Mouse (Mus musculus) forebrain, embryonic 16.5 days (tissue): ENCODE data around the gene Kcnq1. TPM values are rescaled to one million over a fixed set of nuclear protein-coding genes. Genes with fewer than 3 reads are reported as not detected.

ENCODE experiments used
- ATAC-seq: fragments of 200-750 bp; cut with Nextera tagmentation; 2 replicates; pipeline ENCODE4 v1.8.0; 2017; ENCODE audit warnings: mild to moderate bottlenecking, moderate library complexity
- H3K27ac ChIP-seq: fragments of 300-500 bp; sonication (generic); 2 replicates; pipeline ENCODE4 v1.5.1; 2014; ENCODE audit warnings: low read length, control low read depth
- H3K27me3 ChIP-seq: fragments of 300-500 bp; sonication (generic); replicated peaks from 2 replicates; pipeline ENCODE4 v1.6.1; 2014; ENCODE audit warnings: low read length; ENCODE audit not compliant: control insufficient read depth, insufficient read depth
- H3K36me3 ChIP-seq: fragments of 300-500 bp; sonication (generic); 2 replicates; pipeline ENCODE4 v1.6.1; 2014; ENCODE audit not compliant: control insufficient read depth, insufficient read depth
- H3K4me1 ChIP-seq: fragments of 300-500 bp; sonication (generic); replicated peaks from 2 replicates; pipeline ENCODE4 v1.6.1; 2014; ENCODE audit warnings: low read length; ENCODE audit not compliant: control insufficient read depth, insufficient read depth
- H3K4me2 ChIP-seq: fragments of 300-500 bp; sonication (generic); 2 replicates; pipeline ENCODE4 v1.6.1; 2014; ENCODE audit warnings: mild to moderate bottlenecking, low read length, control low read depth
- H3K4me3 ChIP-seq: fragments of 300-500 bp; sonication (generic); replicated peaks from 2 replicates; pipeline ENCODE4 v1.5.1; 2014; ENCODE audit warnings: mild to moderate bottlenecking, low read length, control low read depth
- H3K9ac ChIP-seq: fragments of 300-500 bp; sonication (generic); replicated peaks from 2 replicates; pipeline ENCODE4 v1.6.1; 2014; ENCODE audit warnings: low read depth, low read length, control low read depth
- H3K9me3 ChIP-seq: fragments of 300-500 bp; sonication (generic); 2 replicates; pipeline ENCODE4 v1.6.1; 2016; ENCODE audit warnings: low read length; ENCODE audit not compliant: control insufficient read depth
- WGBS: fragments of 180-500 bp; shearing (Covaris S2); extraction: QIAGEN DNeasy Blood & Tissue Kit; methylation state at CpG from one replicate; pipeline ENCODE4 v1.1.7; 2014; 5-methylcytosine and 5-hydroxymethylcytosine counted together
- polyA plus RNA-seq: library from polyadenylated mRNA; unstranded; fragments of >200 nt; fragmentation: Nextera tagmentation; extraction: Ambion mirVana; gene quantifications from 2 replicates; pipeline ENCODE4 v1.2.1, GENCODE M21; 2015

The Kcnq1 gene
- polyA plus RNA-seq, 1 experiment from 2014 or later = 1.1 TPM

DNA sequence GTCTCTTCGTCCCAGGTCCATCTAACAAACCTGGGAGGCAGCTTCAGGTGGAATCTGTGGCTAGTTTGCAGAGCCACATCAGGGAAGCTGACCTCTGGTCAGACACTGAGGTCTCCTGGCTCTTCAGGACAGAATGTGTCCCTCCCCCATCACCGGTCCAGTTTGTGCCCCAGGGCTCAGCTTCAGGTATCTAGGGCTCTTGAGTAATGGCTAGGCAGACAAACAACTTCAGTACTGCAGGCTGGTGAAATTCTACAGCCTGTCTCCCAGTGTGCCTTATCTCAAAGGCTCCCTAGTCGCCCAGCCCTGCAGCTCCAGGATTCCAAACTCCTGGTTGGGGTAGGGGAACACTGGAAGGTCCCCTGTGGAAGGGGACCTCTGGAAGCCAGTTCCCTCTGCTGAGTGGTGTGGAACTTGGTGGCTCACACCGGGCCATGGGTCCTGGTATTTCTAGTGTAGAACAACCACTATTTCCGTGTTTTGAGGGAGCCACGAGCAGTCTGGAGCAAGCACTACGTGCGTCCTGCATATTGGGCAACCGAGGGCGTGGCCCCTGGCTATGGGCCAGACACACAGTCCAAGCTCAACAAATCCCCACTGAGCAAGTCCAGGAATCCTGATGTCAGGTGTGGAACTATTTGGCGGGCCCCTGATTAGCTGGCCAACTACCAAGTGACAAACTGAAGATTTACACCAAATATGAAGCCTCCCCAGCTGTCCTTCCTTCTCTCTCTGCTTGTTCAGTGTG is 207.6 kb downstream of the Kcnq1 start:
- Histone ChIP-seq H3K36me3 (no peaks in the 10 kb centered on the region), H3K9ac (no peak overlapping the region), H3K9me3 (no peaks in the 10 kb centered on the region), H3K4me2 (no peak overlapping the region), H3K4me3 (no peak overlapping the region), H3K27ac (no peak overlapping the region), H3K4me1 (no peaks in the 10 kb centered on the region), H3K27me3 (peaks cover 5% of the 10 kb centered on the region; the same call in 1 of the 2 replicates)
- no peak for ATAC-seq
- 78% methylated on average over 11 of the region's 11 CpGs for WGBS

DNA sequence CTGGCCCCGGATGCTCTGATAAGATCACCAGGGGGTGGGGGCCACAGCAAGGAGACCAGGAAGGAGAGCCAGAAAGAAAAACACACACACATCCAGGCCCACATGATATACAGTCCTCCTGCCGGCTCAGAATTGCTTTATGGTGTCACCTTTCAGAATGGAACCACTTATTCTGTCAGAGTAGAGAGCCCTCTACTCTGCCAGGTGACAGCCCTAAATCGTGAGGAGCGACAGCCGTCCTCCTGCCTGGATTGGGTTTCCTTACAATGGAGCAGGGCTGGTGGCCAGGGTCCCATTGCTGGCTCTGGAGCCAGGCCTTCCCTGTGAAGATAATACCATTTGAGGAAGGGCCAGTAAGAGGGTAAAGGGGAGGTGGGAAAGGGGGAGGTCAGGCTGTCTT is 212.3 kb downstream of the Kcnq1 start:
- WGBS = 82% methylated on average over 5 of the region's 5 CpGs
- Histone ChIP-seq H3K4me1 (no peaks in the 10 kb centered on the region), H3K9ac (no peak overlapping the region), H3K27me3 (peaks cover 4% of the 10 kb centered on the region), H3K36me3 (no peaks in the 10 kb centered on the region), H3K9me3 (no peaks in the 10 kb centered on the region), H3K4me3 (no peak overlapping the region), H3K4me2 (no peak overlapping the region), H3K27ac (no peak overlapping the region)
- ATAC-seq = no peak

DNA sequence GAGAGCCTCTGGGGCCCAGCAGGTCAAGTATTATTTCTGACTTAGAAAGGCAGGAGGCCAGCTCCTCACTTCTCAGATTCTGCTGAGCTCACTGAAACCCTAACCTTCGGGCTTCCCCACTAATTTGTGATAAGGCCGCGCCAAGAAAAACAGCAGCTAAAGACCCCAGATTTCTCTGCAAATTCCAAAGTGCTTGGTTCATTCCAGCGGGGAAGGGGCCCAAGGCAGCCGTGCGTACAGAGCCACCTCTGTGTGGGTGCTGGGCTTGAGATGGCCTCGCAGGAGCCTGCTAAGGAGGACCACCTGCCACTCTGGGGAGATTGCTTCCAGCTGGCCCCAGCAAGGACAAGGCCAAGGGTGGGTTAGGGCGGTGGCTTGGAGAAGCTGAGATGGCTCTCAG is 214.2 kb downstream of the Kcnq1 start:
- Histone ChIP-seq H3K27ac (no peak overlapping the region), H3K36me3 (no peaks in the 10 kb centered on the region), H3K4me2 (no peak overlapping the region), H3K4me1 (no peaks in the 10 kb centered on the region), H3K27me3 (peaks cover 6% of the 10 kb centered on the region), H3K4me3 (no peak overlapping the region), H3K9me3 (no peaks in the 10 kb centered on the region), H3K9ac (no peak overlapping the region)
- WGBS = 85% methylated on average over 8 of the region's 8 CpGs
- ATAC-seq = no peak

DNA sequence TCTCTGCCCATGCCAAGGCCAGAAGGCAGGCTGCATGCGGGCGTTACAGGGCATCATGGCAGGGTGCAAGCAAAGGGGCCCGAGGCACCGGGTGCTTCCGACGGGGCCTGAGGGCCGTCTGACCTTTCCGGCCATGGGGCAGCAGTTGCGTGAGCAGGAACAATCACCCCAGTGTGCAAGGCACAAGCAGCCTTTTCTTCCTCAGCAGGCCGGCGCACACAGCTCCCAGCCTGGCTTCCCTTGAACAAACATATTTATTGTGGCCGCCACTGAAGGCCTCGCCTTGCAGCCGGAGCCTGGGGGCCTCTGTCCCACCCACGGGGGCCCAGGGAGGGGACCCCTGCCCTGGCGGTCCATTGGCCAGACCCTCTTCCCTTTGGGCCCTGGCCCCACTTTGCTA is 218.9 kb downstream of the Kcnq1 start:
- Histone ChIP-seq H3K9ac (no peak overlapping the region), H3K9me3 (no peaks in the 10 kb centered on the region), H3K4me3 (no peak overlapping the region), H3K27me3 (peaks cover 9% of the 10 kb centered on the region), H3K36me3 (no peaks in the 10 kb centered on the region), H3K27ac (no peak overlapping the region), H3K4me1 (no peaks in the 10 kb centered on the region), H3K4me2 (no peak overlapping the region)
- 64% methylated on average over 16 of the region's 16 CpGs for WGBS
- ATAC-seq = no peak

DNA sequence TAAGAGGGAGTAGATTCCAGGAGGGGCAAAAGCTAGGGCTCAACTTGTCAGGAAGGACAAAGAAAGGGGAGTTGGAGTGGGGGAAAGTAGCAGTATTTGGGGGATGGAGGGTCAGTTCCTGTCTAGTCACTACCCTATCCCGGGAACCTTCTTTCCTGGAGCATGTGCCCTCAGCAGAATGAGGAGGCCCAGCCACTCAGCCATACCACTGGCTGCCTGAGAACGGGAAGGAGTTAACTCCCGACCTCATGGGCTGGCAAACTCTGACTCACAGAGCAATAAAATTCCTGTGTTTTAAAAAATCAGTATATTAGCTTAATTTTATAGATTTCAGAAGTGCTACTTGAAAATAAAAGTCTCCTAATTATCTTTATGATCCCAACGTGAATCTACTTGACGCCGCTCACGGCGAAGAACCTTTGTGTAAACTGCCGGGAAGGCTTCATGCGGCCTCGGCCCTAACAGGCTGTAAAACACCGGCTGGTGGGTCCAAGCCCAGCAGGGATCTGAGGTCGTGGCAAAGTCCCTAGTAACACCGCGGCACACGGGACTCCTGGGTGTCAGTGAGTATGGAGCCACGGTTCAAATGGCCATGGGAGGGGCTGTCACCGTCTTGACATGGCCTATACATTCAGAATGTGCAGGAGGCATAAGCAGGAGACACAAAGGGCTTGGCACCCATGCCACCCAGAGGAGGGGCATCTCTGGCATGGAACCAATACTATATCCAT is 222.2 kb downstream of the Kcnq1 start:
- WGBS = 75% methylated on average over 18 of the region's 18 CpGs
- H3K36me3 ChIP-seq = no peaks in the 10 kb centered on the region
- H3K9ac ChIP-seq = no peak overlapping the region
- H3K27me3 ChIP-seq = peaks cover 15% of the 10 kb centered on the region
- H3K4me2 ChIP-seq = no peak overlapping the region
- H3K4me3 ChIP-seq = no peak overlapping the region
- no peaks in the 10 kb centered on the region for H3K9me3 ChIP-seq
- no peak overlapping the region for H3K27ac ChIP-seq
- H3K4me1 ChIP-seq = no peaks in the 10 kb centered on the region
- no peak for ATAC-seq

DNA sequence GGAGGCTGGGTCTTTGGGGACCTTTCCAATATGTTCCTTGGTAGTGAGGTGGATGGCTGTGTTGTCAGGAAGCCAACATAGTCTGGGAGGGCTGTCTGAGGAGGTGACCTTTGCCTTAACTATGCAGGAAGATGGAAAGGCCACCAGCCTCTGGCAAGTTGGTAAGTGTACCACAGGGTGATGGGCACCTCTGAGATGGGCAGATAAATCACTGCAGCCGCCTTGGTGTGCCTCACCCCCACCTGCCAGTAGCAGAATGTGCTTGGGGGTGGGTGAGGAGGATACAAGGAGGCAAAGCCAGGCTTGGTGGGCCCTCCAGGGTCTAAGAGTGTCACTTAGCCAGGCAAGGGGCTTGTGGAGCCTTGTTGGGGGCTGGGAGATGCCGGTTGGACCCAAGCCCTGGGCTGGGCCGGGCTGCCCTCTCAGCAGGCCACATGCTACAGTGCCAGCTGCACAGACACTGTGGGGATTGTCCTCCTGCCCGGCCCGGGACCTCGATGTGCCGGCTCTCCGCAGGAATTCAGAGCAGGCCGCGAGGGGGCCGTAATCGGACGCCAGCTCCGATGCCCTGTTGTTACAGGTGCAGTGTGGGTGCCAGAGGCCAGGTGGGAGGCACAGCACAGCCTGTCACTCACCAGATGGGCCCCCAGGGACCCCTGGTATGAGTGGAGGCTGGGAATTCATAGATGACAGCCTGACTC is 223.1 kb downstream of the Kcnq1 start:
- Histone ChIP-seq H3K4me2 (no peak overlapping the region), H3K27me3 (peaks cover 12% of the 10 kb centered on the region), H3K27ac (no peak overlapping the region), H3K9ac (no peak overlapping the region), H3K9me3 (no peaks in the 10 kb centered on the region), H3K36me3 (no peaks in the 10 kb centered on the region), H3K4me3 (no peak overlapping the region), H3K4me1 (no peaks in the 10 kb centered on the region)
- 76% methylated on average over 14 of the region's 14 CpGs for WGBS
- no peak for ATAC-seq

DNA sequence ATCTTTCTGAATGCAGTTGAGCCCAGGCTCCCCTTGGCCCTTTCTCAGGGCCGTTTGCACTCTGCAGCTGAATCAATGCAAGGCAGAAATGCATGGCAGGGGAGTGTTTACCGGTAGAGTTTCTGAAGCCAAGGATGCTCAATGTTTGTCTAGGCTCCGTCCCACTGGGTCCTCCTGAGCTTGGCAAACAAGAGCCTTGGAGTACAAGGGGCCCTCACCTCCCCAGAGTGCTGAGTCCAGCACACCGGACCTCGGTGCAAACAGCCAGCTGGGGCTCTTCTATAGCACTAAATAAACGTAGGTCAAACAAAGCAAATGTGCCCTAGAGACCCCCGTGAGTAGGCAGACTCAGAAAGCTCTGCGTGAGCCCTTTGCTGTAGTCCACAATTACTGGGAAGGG is 226.9 kb downstream of the Kcnq1 start:
- Histone ChIP-seq H3K27ac (no peak overlapping the region), H3K4me3 (no peak overlapping the region), H3K4me2 (no peak overlapping the region), H3K4me1 (no peaks in the 10 kb centered on the region), H3K9me3 (peaks cover 5% of the 10 kb centered on the region), H3K27me3 (peaks cover 33% of the 10 kb centered on the region), H3K9ac (no peak overlapping the region), H3K36me3 (no peaks in the 10 kb centered on the region)
- 68% methylated on average over 8 of the region's 8 CpGs for WGBS
- ATAC-seq = no peak

DNA sequence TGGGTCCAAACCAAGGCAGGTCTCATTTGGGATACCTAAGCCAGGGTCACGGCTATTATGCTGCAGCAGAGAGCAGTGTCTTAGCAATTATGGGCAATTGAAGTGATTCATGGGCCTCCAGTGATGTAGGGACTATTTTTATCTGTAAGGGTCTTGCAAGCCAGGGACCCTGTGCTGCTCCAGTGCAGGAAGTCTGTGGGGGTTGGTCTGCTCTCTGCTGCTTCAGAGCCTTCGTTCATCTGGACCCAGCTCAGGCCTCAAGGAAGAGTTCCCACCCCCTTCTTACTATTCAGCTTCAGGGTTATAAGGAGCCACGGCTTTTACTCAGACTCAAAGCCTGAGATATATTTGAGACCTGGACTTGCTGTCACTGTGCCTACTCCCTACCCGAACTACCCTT is 227.4 kb downstream of the Kcnq1 start:
- H3K27ac ChIP-seq = no peak overlapping the region
- H3K4me3 ChIP-seq = no peak overlapping the region
- WGBS = 66% methylated on average over 4 of the region's 4 CpGs
- ATAC-seq = no peak
- H3K27me3 ChIP-seq = peaks cover 33% of the 10 kb centered on the region
- no peaks in the 10 kb centered on the region for H3K36me3 ChIP-seq
- H3K9ac ChIP-seq = no peak overlapping the region
- no peak overlapping the region for H3K4me2 ChIP-seq
- H3K9me3 ChIP-seq = peaks cover 7% of the 10 kb centered on the region
- H3K4me1 ChIP-seq = no peaks in the 10 kb centered on the region

DNA sequence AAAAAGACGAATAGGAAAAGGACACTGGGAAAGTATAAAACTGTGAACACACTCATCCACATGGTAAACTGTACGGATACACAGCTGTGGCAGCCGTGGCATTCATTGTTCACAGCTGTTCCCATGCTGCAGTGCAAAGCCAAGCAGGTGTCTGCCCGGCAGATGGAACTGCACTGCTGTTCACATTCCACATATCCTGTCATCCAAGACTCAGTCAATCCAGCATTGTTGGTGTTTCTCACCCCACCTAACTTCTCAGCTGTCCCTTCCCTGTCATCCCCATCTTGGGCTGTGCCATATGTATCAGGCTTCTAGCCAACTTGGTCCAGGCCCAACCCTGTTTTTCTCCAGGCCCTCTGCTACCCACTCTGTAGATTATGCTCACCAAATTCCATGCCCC is 232.5 kb downstream of the Kcnq1 start:
- Histone ChIP-seq H3K4me1 (peaks cover 16% of the 10 kb centered on the region), H3K4me2 (no peak overlapping the region), H3K27me3 (peaks cover 35% of the 10 kb centered on the region), H3K9ac (no peak overlapping the region), H3K27ac (no peak overlapping the region), H3K9me3 (peaks cover 7% of the 10 kb centered on the region), H3K36me3 (no peaks in the 10 kb centered on the region), H3K4me3 (no peak overlapping the region)
- no peak for ATAC-seq
- WGBS = 55% methylated on average over 4 of the region's 4 CpGs
